Mouse (Mus musculus) liver, adult 2 months (tissue): ENCODE results near the gene Aire. TPM values are rescaled to one million over a fixed set of nuclear protein-coding genes. Genes with fewer than 3 reads are reported as not detected.

Experiments used
- DNase-seq: peaks from one replicate; pipeline ENCODE4 v3.0.0-alpha.2; 2011; ENCODE audit warnings: low read depth, low spot score; ENCODE audit errors: extremely low read depth
- H3K27ac ChIP-seq: fragments of 200-500 bp; replicated peaks from 2 replicates; pipeline ENCODE4 v1.5.1; 2012; ENCODE audit warnings: low read depth, mild to moderate bottlenecking, control low read depth, inconsistent platforms, low read length; ENCODE audit not compliant: insufficient read depth
- H3K27me3 ChIP-seq: fragments of 200-500 bp; 2 replicates; pipeline ENCODE4 v1.6.1; 2012; ENCODE audit warnings: mild to moderate bottlenecking, moderate library complexity, low read length, inconsistent platforms; ENCODE audit not compliant: control insufficient read depth, insufficient read depth
- H3K36me3 ChIP-seq: fragments of 200-500 bp; 2 replicates; pipeline ENCODE4 v1.6.1; 2012; ENCODE audit warnings: low read length, inconsistent platforms; ENCODE audit not compliant: control insufficient read depth, insufficient read depth
- H3K4me1 ChIP-seq: fragments of 200-500 bp; 2 replicates; pipeline ENCODE4 v1.6.1; 2011; ENCODE audit warnings: low read length; ENCODE audit not compliant: control insufficient read depth, insufficient read depth
- H3K4me3 ChIP-seq: fragments of 200-500 bp; 2 replicates; pipeline ENCODE4 v1.5.1; 2011; ENCODE audit warnings: low read depth, mild to moderate bottlenecking, control low read depth, low read length, moderate library complexity; ENCODE audit not compliant: insufficient read depth
- H3K79me2 ChIP-seq: fragments of 200-500 bp; 2 replicates; pipeline ENCODE4 v1.6.1; 2012; ENCODE audit warnings: inconsistent platforms, mild to moderate bottlenecking, low read length, moderate library complexity; ENCODE audit not compliant: control insufficient read depth, insufficient read depth
- H3K9ac ChIP-seq: fragments of 200-500 bp; 2 replicates; pipeline ENCODE4 v1.6.1; 2012; ENCODE audit warnings: low read depth, mild to moderate bottlenecking, control low read depth, inconsistent platforms, low read length
- CTCF ChIP-seq: fragments of 200-500 bp; IDR thresholded peaks from 2 replicates; pipeline ENCODE4 v1.5.1; 2011; ENCODE audit warnings: low read depth, low read length, control low read depth
- POLR2A ChIP-seq: fragments of 200-500 bp; IDR thresholded peaks from 2 replicates; pipeline ENCODE4 v1.6.1; 2011; ENCODE audit warnings: low read length, control low read depth; ENCODE audit not compliant: insufficient read depth; ENCODE audit errors: extremely low read depth
- WGBS: fragments of 180-500 bp; shearing (Covaris S2); methylation state at CpG from one replicate; pipeline ENCODE4 v1.1.7; 2018; 5-methylcytosine and 5-hydroxymethylcytosine counted together
- polyA plus RNA-seq: library from polyadenylated mRNA; depleted of rRNA; stranded (reverse); fragments of >200 nt; gene quantifications from 2 replicates; pipeline ENCODE4 v1.2.3, GENCODE M21; 2012
- total RNA-seq: library from RNA; depleted of rRNA; stranded (reverse); fragments of >200 nt; gene quantifications from 2 replicates; pipeline ENCODE4 v1.2.3, GENCODE M21; 2014

The Aire gene
- total and polyA plus RNA-seq, 2 experiments = not detected

DNA sequence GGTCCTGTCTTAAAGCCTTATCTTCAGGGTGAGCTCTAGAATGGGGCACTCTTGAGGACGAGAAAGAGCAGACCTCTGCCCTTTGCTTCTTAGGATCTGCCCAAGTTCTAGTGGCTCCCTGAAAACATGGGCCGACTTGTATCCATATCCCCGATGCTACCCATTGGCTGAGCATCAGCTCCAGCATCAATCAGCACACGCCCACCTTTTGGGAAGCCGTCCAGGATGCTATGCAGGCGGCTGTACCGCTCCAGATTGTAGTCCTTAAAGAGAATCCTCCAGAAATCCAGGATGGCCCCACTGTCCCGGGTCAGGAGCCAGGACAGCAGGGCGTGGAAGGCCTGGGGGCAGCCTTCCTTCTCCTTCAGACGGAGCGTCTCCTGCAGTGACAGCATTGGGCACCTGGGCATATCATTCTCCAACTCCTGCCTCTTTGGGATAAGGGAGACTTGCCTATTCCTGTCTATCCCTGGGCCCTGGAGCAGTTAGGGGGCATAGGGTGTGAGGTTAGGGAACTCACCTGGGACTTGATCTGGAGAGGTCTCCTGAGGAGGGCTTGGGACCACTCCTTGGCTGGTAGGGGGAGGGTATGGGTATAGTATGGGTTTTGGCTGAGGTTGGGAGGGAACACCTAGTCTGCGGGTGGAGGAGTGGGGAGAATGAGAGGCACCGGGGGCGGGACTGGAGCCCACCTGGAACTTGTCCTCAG is 559 bp downstream of the Aire start:
- no peak overlapping the region for H3K27ac ChIP-seq
- H3K4me3 ChIP-seq = no peak overlapping the region
- WGBS = 67% methylated on average over 14 of the region's 14 CpGs
- TF ChIP-seq CTCF = no peak
- TF ChIP-seq POLR2A = no peak
- H3K36me3 ChIP-seq = no peaks in the 10 kb centered on the region
- H3K9ac ChIP-seq = no peak overlapping the region
- no peak for DNase-seq
- H3K4me1 ChIP-seq = no peaks in the 10 kb centered on the region
- no peaks in the 10 kb centered on the region for H3K27me3 ChIP-seq
- H3K79me2 ChIP-seq = no peaks in the 10 kb centered on the region

GRCm38 (mm10) chr10:78042096-78042495 is 1.3 kb downstream of the Aire start:
- TF ChIP-seq CTCF = no peak
- TF ChIP-seq POLR2A = no peak
- DNase-seq = no peak
- H3K4me3 ChIP-seq = no peak overlapping the region
- H3K27me3 ChIP-seq = no peaks in the 10 kb centered on the region
- no peaks in the 10 kb centered on the region for H3K4me1 ChIP-seq
- H3K27ac ChIP-seq = no peak overlapping the region
- no peaks in the 10 kb centered on the region for H3K79me2 ChIP-seq
- H3K36me3 ChIP-seq = no peaks in the 10 kb centered on the region
- no peak overlapping the region for H3K9ac ChIP-seq
- WGBS = 85% methylated on average over 7 of the region's 7 CpGs

GRCm38 (mm10) chr10:78041647-78042046 is 1.8 kb downstream of the Aire start, which contains the start of gene Dnmt3l:
Gene Dnmt3l, plus strand, starts transcription at chr10:78041947.
- no peak for DNase-seq
- H3K4me3 ChIP-seq = no peak within 1 kb of the TSS
- no peaks in the 10 kb centered on the region for H3K4me1 ChIP-seq
- no peak within 1 kb of the TSS for H3K9ac ChIP-seq
- no peak within 1 kb of the TSS for H3K27ac ChIP-seq
- WGBS = 94% methylated on average over 5 of the region's 5 CpGs
- H3K27me3 ChIP-seq = no peaks in the 10 kb centered on the region
- H3K36me3 ChIP-seq = no peaks in the 10 kb centered on the region
- TF ChIP-seq POLR2A (no peak), CTCF (no peak)
- no peaks in the 10 kb centered on the region for H3K79me2 ChIP-seq

DNA sequence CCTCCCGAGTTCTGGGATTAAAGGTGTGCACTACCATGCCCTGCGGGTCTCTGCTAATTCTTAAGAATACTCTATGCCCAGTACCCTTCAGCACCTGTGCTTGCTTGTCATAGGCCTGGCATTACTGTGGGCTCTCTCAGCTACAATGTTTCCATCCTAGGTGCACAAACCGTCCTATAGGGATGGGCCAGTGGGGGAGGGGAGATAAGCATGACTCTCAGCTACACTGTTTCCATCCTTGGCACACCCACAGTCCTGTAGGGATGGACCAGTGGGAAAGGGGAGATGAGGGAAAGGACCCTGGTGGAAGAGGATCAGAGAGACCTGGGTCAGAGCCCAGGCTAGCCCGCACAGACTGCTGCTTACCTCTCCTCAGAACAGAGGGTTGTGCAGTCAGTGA is 6.3 kb downstream of the Aire start:
- 85% methylated on average over 4 of the region's 4 CpGs for WGBS
- TF ChIP-seq CTCF (no peak), POLR2A (no peak)
- H3K4me3 ChIP-seq = no peak overlapping the region
- no peak overlapping the region for H3K27ac ChIP-seq
- no peaks in the 10 kb centered on the region for H3K27me3 ChIP-seq
- no peak overlapping the region for H3K9ac ChIP-seq
- H3K4me1 ChIP-seq = no peaks in the 10 kb centered on the region
- no peak for DNase-seq
- H3K36me3 ChIP-seq = no peaks in the 10 kb centered on the region
- H3K79me2 ChIP-seq = no peaks in the 10 kb centered on the region

DNA sequence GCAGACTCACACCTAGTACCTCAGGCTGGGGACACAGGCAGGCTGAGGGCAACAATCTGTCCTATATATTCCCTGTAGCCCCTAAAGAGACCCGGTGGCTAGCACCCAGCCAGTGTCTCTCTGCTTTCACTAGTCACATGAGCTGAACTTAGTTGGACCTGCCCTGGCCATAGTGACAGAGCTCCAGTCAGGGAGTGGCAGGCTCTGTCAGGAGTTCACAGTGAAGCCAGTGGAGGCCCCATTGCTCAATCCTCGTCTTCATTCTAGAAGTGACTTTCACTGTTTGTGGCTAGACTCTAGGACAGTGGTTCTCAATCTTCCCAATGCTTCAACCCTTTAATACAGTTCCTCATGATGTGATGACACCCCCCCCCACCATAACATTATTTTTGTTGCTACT is 11.4 kb downstream of the Aire start:
- no peak overlapping the region for H3K27ac ChIP-seq
- H3K9ac ChIP-seq = no peak overlapping the region
- 47% methylated on average over 2 of the region's 2 CpGs for WGBS
- H3K4me1 ChIP-seq = no peaks in the 10 kb centered on the region
- no peak for DNase-seq
- no peaks in the 10 kb centered on the region for H3K79me2 ChIP-seq
- H3K36me3 ChIP-seq = no peaks in the 10 kb centered on the region
- H3K4me3 ChIP-seq = no peak overlapping the region
- no peaks in the 10 kb centered on the region for H3K27me3 ChIP-seq
- no peak for TF ChIP-seq POLR2A
- no peak for TF ChIP-seq CTCF

DNA sequence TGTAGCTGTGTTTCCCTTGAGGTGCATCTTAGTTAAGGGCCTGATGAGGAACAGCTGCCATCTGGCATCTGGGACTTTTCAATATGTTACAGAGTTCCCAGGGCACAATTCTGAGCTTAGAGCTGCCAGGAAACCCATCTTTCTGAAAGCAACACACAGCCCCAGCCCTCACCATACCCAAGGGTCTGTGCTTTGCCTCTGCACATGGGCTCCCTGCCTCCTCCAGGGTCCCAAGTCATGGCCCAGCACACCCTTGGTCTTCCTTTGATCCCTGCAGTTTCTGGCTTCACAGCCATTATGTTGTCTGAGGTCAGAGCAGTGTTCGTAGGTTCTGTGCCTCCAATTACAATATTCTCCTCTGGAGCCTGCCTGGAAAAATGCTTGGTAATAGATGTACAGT is 14.3 kb downstream of the Aire start:
- Histone ChIP-seq H3K79me2 (no peaks in the 10 kb centered on the region), H3K27ac (no peak overlapping the region), H3K4me3 (no peak overlapping the region), H3K9ac (no peak overlapping the region), H3K36me3 (no peaks in the 10 kb centered on the region), H3K27me3 (no peaks in the 10 kb centered on the region), H3K4me1 (no peaks in the 10 kb centered on the region)
- no peak for DNase-seq
- WGBS = 92% methylated on average over 1 of the region's 1 CpGs
- TF ChIP-seq POLR2A (no peak), CTCF (no peak)
